Mouse (Mus musculus): ENCODE data around the gene Ube2h. TPM values are rescaled to one million over a fixed set of nuclear protein-coding genes. Genes with fewer than 3 reads are reported as not detected.

Gene Ube2h
- polyA plus RNA-seq, 1 experiment: 38.3 TPM

DNA sequence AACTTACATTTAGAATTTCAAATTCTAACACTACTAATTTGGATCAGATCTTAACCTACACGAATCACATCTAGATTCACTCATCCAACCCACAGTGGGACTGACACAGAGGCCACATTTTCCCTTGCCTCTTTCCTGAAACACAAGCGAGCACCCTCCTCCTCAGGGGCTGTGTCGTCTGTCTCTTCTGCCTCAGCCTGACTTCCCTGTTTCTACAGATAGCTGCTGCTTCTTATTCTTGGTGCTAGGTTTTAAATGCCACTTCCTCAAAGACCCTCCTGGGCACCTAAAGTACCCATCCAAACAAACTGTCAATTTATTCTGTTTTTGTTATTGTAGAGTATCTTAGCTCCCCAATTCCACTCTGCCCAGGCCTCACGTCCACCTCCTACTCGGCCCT, 34.5 kb downstream of the Ube2h start:
- no peak for DNase-seq
- H3K27me3 ChIP-seq (replicated peaks; ENCODE audit: control insufficient read depth, insufficient read depth, low read length): no peaks in the 10 kb centered on the region

DNA sequence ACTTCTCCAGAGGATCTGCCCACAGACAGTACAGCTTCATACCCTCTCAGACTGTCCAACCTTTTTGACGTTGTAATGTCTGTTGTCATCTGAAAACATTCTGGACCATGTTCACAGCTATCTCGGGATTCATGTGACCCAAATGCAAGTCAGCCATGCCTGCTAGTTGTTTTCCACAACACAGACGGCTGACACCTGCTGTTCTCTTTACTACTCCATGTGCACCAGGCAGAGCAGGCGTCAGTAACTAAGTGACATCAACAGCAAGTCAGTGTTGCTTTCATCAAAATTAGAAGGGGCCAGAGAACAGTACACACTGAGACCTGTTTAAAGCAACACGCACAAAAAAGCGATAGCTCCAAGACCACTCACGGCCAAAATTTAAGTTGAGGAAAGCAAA, 36.9 kb downstream of the Ube2h start:
- 80% methylated on average over 7 of the region's 7 CpGs for WGBS
- TF ChIP-seq POLR2A (IDR thresholded peaks at IDR 0.05; ENCODE audit: low read depth, low read length) (no peak), CTCF (conservative IDR thresholded peaks at IDR 0.05; ENCODE audit: insufficient read depth, insufficient read length, low read depth, low read length) (no peak)
- H3K4me1 ChIP-seq (ENCODE audit: control insufficient read depth, insufficient read depth, low read length): no peaks in the 10 kb centered on the region
- H3K4me3 ChIP-seq (ENCODE audit: insufficient read depth, low read depth, low read length): no peak overlapping the region
- no peak for DNase-seq
- no peaks in the 10 kb centered on the region for H3K27me3 ChIP-seq (replicated peaks; ENCODE audit: control insufficient read depth, insufficient read depth, low read length)
- H3K36me3 ChIP-seq (ENCODE audit: control insufficient read depth, insufficient read depth, low read length): peaks cover 5% of the 10 kb centered on the region
- no peak overlapping the region for H3K27ac ChIP-seq (ENCODE audit: insufficient read depth, low read depth, low read length)

More for the DNA sequence above, 34.5 kb downstream of the Ube2h start:
- Histone ChIP-seq H3K36me3 (ENCODE audit: control insufficient read depth, insufficient read depth, low read length) (peaks cover 5% of the 10 kb centered on the region), H3K4me3 (ENCODE audit: insufficient read depth, low read depth, low read length) (no peak overlapping the region), H3K4me1 (ENCODE audit: control insufficient read depth, insufficient read depth, low read length) (no peaks in the 10 kb centered on the region), H3K27ac (ENCODE audit: insufficient read depth, low read depth, low read length) (no peak overlapping the region)
- TF ChIP-seq CTCF (conservative IDR thresholded peaks at IDR 0.05; ENCODE audit: insufficient read depth, insufficient read length, low read depth, low read length): no peak
- TF ChIP-seq POLR2A (IDR thresholded peaks at IDR 0.05; ENCODE audit: low read depth, low read length): no peak
- 73% methylated on average over 5 of the region's 5 CpGs for WGBS

DNA sequence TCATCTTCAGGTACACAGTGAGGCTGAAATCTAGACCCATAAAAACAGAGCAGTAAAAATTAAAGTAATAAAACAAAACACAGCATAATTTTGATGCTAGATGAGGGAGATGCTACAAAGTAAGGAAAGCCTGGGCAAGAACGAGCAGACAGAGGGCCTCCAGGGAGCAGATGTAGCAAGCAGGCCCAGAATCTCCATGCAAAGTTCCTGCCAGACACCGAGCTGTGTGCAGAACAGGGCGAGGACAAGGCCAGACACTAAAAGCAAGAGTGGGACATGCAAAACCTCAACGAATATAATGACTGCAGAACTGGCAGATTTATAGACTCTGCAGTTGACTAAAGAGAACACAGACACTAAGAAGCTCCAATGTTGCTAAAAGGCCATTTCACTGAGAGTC, 38.9 kb downstream of the Ube2h start:
- DNase-seq: no peak
- H3K27ac ChIP-seq (ENCODE audit: insufficient read depth, low read depth, low read length): no peak overlapping the region
- peaks cover 6% of the 10 kb centered on the region for H3K36me3 ChIP-seq (ENCODE audit: control insufficient read depth, insufficient read depth, low read length)
- no peaks in the 10 kb centered on the region for H3K4me1 ChIP-seq (ENCODE audit: control insufficient read depth, insufficient read depth, low read length)
- no peak overlapping the region for H3K4me3 ChIP-seq (ENCODE audit: insufficient read depth, low read depth, low read length)
- no peaks in the 10 kb centered on the region for H3K27me3 ChIP-seq (replicated peaks; ENCODE audit: control insufficient read depth, insufficient read depth, low read length)
- TF ChIP-seq POLR2A (IDR thresholded peaks at IDR 0.05; ENCODE audit: low read depth, low read length): no peak
- 65% methylated on average over 4 of the region's 4 CpGs for WGBS

DNA sequence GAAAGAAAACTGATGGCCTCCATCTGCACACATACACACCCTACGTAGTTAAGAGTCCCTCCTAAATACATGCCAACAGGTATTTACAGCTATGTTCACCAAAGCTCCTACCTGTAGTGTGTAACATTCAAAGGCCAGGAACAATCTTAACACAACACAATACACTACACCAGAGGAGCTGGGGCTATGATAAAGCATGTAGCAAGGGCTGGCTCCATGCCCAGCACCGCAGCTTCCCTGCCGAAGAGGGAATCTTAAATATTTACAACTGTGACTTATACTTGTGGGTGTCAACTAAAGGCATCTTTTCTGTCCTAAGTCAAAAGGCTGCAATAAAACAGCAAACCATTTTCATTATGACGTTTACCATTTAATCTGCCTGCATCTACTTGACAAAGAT, 41.3 kb downstream of the Ube2h start:
- Histone ChIP-seq H3K27me3 (replicated peaks; ENCODE audit: control insufficient read depth, insufficient read depth, low read length) (no peaks in the 10 kb centered on the region), H3K4me1 (ENCODE audit: control insufficient read depth, insufficient read depth, low read length) (no peaks in the 10 kb centered on the region), H3K36me3 (ENCODE audit: control insufficient read depth, insufficient read depth, low read length) (peaks cover 6% of the 10 kb centered on the region; the same call in 1 of the 2 replicates), H3K4me3 (ENCODE audit: insufficient read depth, low read depth, low read length) (no peak overlapping the region), H3K27ac (ENCODE audit: insufficient read depth, low read depth, low read length) (no peak overlapping the region)
- WGBS: 58% methylated on average over 4 of the region's 4 CpGs
- TF ChIP-seq POLR2A (IDR thresholded peaks at IDR 0.05; ENCODE audit: low read depth, low read length) (no peak), CTCF (conservative IDR thresholded peaks at IDR 0.05; ENCODE audit: insufficient read depth, insufficient read length, low read depth, low read length) (no peak)
- DNase-seq: no peak

DNA sequence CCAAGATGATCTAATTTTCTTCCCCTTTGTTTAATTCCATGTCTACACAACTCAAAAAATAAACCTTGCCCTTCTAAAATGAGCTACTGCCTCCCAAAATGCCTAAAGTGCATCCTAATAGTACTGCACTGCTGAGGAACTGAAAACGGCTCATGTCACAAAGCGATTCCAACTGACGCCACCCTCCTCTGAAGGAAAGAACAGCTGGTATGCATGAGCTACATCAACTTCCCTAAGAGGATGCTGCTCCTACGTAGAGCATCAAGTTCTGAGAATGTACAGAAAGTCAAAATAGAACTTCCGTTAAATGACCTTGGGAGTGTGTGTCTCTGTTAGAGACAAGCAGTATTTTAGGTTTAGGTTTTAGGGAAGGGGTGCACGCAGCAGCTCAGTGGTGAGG, 45.1 kb downstream of the Ube2h start:
- DNase-seq: no peak
- Histone ChIP-seq H3K4me1 (ENCODE audit: control insufficient read depth, insufficient read depth, low read length) (no peaks in the 10 kb centered on the region), H3K27ac (ENCODE audit: insufficient read depth, low read depth, low read length) (no peak overlapping the region), H3K27me3 (replicated peaks; ENCODE audit: control insufficient read depth, insufficient read depth, low read length) (no peaks in the 10 kb centered on the region), H3K36me3 (ENCODE audit: control insufficient read depth, insufficient read depth, low read length) (peaks cover 3% of the 10 kb centered on the region; the same call in 1 of the 2 replicates), H3K4me3 (ENCODE audit: insufficient read depth, low read depth, low read length) (no peak overlapping the region)
- 91% methylated on average over 6 of the region's 6 CpGs for WGBS
- TF ChIP-seq CTCF (conservative IDR thresholded peaks at IDR 0.05; ENCODE audit: insufficient read depth, insufficient read length, low read depth, low read length): no peak
- no peak for TF ChIP-seq POLR2A (IDR thresholded peaks at IDR 0.05; ENCODE audit: low read depth, low read length)

DNA sequence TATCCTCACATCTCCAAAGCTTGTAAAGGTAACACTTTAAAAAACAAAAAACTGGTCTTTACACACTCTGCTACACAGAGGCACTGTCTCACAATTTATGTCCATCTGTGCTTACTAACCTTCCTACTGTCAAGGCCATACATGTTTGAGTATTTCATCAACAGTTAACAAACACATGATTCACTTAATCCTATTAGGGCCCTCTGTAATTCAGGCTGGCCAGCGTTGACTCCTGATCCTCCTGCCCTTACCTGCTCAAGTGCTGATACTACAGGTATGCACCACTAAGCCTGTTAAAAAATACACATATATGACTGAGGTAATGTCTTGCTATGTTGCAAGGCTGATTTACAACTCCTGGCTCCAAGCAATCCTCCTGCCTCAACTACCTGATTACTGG, 46.4 kb downstream of the Ube2h start:
- H3K36me3 ChIP-seq (ENCODE audit: control insufficient read depth, insufficient read depth, low read length): peaks cover 3% of the 10 kb centered on the region; the same call in 1 of the 2 replicates
- WGBS: 93% methylated on average over 1 of the region's 1 CpGs
- TF ChIP-seq CTCF (conservative IDR thresholded peaks at IDR 0.05; ENCODE audit: insufficient read depth, insufficient read length, low read depth, low read length) (no peak), POLR2A (IDR thresholded peaks at IDR 0.05; ENCODE audit: low read depth, low read length) (no peak)

DNA sequence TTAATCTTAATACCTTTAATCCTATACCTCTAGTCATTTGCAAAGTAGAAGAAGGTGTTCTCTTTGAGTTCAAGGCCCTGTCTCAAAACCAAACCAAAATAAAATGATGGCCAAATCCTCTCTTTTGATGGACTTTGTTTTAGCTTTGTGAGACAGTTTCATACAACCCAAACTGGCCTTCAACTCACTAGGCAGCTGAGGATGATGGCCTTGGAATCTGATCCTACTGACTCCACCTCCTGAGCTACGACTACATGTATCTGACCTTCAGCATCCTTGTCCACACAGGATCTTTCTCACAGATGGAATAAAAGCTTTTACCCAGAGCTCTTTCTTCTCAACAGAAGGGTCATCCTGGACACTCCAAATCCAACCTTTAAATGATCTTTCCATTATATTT, 48.5 kb downstream of the Ube2h start:
- no peaks in the 10 kb centered on the region for H3K27me3 ChIP-seq (replicated peaks; ENCODE audit: control insufficient read depth, insufficient read depth, low read length)
- H3K4me3 ChIP-seq (ENCODE audit: insufficient read depth, low read depth, low read length): no peak overlapping the region
- H3K36me3 ChIP-seq (ENCODE audit: control insufficient read depth, insufficient read depth, low read length): no peaks in the 10 kb centered on the region; the same call in 1 of the 2 replicates
- no peak overlapping the region for H3K27ac ChIP-seq (ENCODE audit: insufficient read depth, low read depth, low read length)
- DNase-seq: no peak
- WGBS: 71% methylated on average over 1 of the region's 1 CpGs
- TF ChIP-seq POLR2A (IDR thresholded peaks at IDR 0.05; ENCODE audit: low read depth, low read length) (no peak), CTCF (conservative IDR thresholded peaks at IDR 0.05; ENCODE audit: insufficient read depth, insufficient read length, low read depth, low read length) (no peak)
- no peaks in the 10 kb centered on the region for H3K4me1 ChIP-seq (ENCODE audit: control insufficient read depth, insufficient read depth, low read length)

More for the DNA sequence above, 46.4 kb downstream of the Ube2h start:
- DNase-seq: no peak
- Histone ChIP-seq H3K4me3 (ENCODE audit: insufficient read depth, low read depth, low read length) (no peak overlapping the region), H3K4me1 (ENCODE audit: control insufficient read depth, insufficient read depth, low read length) (no peaks in the 10 kb centered on the region), H3K27ac (ENCODE audit: insufficient read depth, low read depth, low read length) (no peak overlapping the region), H3K27me3 (replicated peaks; ENCODE audit: control insufficient read depth, insufficient read depth, low read length) (no peaks in the 10 kb centered on the region)
